Mouse (Mus musculus): Measurements from ENCODE around the gene Kctd11. TPM values are rescaled to one million over a fixed set of nuclear protein-coding genes. Genes with fewer than 3 reads are reported as not detected.
A peak's percentile ranks its signal among the peaks of the same experiment; 100 is the strongest.
"Not testable (repeated sequence)": the region's sequence is repeated elsewhere in the genome, so short reads cannot be mapped to it uniquely, and the experiment has no call there.

The Kctd11 gene
- total and polyA plus RNA-seq, 2 experiments from 2014 or later: 0.57 to 0.93 TPM

DNA sequence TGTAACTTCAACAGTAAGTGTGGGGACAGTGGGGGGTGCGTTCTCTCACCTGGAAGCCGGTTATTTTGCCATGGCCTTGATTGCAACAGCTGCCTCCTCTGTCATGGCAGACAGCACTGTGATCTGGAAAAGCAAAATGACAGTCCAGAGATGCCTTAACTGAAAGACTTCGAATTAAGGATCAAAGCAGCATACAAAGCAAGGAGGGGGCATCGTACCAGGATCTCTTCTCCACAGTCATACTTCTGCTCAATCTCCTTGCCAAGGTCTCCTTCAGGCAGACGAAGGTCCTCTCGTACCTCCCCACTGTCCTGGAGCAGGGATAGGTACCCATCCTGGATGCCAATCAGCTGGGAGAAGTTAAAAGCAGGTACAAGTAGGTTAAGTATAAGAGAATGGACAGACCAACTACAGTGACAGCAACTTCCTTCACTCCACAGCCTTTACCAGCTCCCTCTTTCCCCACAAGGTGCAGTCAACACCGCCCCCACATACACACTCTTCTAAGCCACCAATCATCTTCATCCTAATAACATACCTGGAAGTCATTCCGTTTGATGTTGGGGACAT, 36.3 kb upstream of the Kctd11 start:
- no peaks in the 10 kb centered on the region for H3K9me3 ChIP-seq (ENCODE audit: low read length)
- 90% methylated on average over 8 of the region's 8 CpGs for WGBS
- peaks cover 12% of the 10 kb centered on the region for H3K4me1 ChIP-seq (ENCODE audit: insufficient read depth, low read length)

DNA sequence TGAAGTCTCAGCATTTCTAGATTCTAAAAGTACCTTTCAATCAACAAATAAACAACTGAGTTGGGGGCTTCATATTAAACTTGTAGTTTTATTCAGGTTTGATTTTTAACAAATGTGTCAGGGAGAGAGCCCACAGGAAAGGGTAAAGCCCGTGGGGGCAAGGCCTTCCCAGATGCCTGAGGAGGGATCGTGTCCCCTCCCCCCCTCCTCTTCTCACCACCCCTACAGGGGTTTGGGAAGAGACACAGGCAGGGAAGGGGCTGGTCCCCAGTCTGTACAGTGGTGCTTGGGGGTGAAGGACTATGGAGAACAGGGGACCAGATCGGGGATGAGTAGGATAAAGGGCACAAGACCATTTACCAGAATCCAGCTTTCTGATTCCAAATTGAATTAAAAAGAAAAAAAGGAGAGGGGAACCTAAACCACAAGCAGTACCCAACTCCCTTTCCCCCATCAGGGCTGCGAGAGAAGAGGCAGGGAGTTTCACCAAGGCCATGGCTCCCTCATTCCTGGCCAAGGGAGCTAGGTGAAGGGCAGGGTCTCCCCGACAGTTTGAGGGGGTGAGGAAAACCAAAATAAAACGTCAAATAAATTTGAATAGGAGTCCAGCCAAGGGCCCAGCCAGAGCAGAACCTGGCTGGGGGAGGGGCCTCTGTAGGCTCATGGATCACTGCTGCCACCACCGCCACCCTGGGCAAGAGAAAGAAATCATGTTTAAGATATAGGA, 35.6 kb upstream of the Kctd11 start:
- H3K4me2 ChIP-seq (ENCODE audit: low read depth, low read length, poor library complexity, severe bottlenecking); H3K27ac ChIP-seq (ENCODE audit: low read depth, low read length); H3K27me3 ChIP-seq (ENCODE audit: insufficient read depth, low read length); ATAC-seq (ENCODE audit: low FRiP score); H3K4me3 ChIP-seq (ENCODE audit: low read depth, low read length); H3K9ac ChIP-seq (replicated peaks; ENCODE audit: low read length, poor library complexity, severe bottlenecking); H3K9me3 ChIP-seq (ENCODE audit: low read length); DNase-seq (ENCODE audit: low spot score): not testable (repeated sequence)
- Histone ChIP-seq H3K36me3 (ENCODE audit: insufficient read depth, low read length) (peaks cover 42% of the 10 kb centered on the region), H3K4me1 (ENCODE audit: insufficient read depth, low read length) (peaks cover 12% of the 10 kb centered on the region)
- WGBS: 63% methylated on average over 6 of the region's 7 CpGs

More for the DNA sequence above, 36.3 kb upstream of the Kctd11 start:
- H3K4me3 ChIP-seq (ENCODE audit: low read depth, low read length): no peak overlapping the region
- H3K27me3 ChIP-seq (ENCODE audit: insufficient read depth, low read length): no peaks in the 10 kb centered on the region
- no peak overlapping the region for H3K4me2 ChIP-seq (ENCODE audit: low read depth, low read length, poor library complexity, severe bottlenecking)
- no peak for ATAC-seq (ENCODE audit: low FRiP score)
- no peak for DNase-seq (ENCODE audit: low spot score)
- H3K36me3 ChIP-seq (ENCODE audit: insufficient read depth, low read length): peaks cover 36% of the 10 kb centered on the region
- no peak overlapping the region for H3K27ac ChIP-seq (ENCODE audit: low read depth, low read length)
- H3K9ac ChIP-seq (replicated peaks; ENCODE audit: low read length, poor library complexity, severe bottlenecking): no peak overlapping the region
- no peak for TF ChIP-seq CTCF (IDR thresholded peaks at IDR 0.05)

DNA sequence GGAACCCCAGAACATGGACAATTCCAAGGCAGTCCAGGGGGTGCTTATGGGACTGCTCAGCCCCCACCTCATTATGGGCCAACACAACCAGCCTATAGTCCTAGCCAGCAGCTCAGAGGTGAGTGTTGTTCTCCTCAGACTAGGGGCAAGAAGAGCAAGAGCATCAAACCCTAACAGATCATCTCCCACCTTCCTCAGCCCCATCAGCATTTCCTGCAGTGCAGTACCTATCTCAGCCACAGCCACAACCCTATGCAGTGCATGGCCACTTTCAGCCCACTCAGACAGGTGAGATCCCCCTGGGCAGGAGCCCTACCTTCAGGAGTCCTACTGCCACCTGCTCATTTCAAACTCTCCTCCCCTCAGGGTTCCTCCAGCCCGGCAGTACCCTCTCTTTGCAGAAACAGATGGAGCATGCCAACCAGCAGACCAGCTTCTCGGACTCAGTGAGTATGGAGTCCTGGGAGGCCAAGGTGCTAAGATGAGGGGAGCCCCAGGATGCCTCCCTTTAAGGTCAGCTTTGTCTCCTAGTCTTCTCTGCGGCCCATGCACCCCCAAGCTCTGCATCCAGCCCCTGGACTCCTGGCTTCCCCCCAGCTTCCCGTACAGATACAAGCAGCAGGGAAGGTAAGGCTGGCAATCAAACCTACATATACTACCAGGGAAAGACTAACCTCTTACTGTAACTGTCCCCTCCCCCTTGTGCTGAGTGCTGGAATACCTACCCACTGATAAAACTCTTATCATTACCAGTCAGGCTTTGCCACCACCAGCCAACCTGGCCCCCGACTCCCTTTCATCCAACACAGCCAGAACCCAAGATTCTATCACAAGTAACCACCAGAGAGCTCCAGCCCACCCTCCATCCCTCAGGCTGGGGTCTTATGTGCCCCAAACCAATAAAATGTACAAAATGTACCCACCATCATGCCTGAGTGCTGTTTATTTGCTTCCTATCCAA, 34.7 kb upstream of the Kctd11 start:
- H3K4me2 ChIP-seq (ENCODE audit: low read depth, low read length, poor library complexity, severe bottlenecking): no peak overlapping the region
- peaks cover 51% of the 10 kb centered on the region for H3K36me3 ChIP-seq (ENCODE audit: insufficient read depth, low read length)
- 74% methylated on average over 5 of the region's 5 CpGs for WGBS
- H3K27ac ChIP-seq (ENCODE audit: low read depth, low read length): no peak overlapping the region
- no peak overlapping the region for H3K4me3 ChIP-seq (ENCODE audit: low read depth, low read length)
- H3K9me3 ChIP-seq (ENCODE audit: low read length): no peaks in the 10 kb centered on the region
- peak; percentile 18; the same call in 1 of the 2 replicates for TF ChIP-seq CTCF (IDR thresholded peaks at IDR 0.05)
- H3K9ac ChIP-seq (replicated peaks; ENCODE audit: low read length, poor library complexity, severe bottlenecking): no peak overlapping the region
- peaks cover 12% of the 10 kb centered on the region for H3K4me1 ChIP-seq (ENCODE audit: insufficient read depth, low read length)
- DNase-seq (ENCODE audit: low spot score) (no peak), ATAC-seq (ENCODE audit: low FRiP score) (no peak)
- H3K27me3 ChIP-seq (ENCODE audit: insufficient read depth, low read length): no peaks in the 10 kb centered on the region

DNA sequence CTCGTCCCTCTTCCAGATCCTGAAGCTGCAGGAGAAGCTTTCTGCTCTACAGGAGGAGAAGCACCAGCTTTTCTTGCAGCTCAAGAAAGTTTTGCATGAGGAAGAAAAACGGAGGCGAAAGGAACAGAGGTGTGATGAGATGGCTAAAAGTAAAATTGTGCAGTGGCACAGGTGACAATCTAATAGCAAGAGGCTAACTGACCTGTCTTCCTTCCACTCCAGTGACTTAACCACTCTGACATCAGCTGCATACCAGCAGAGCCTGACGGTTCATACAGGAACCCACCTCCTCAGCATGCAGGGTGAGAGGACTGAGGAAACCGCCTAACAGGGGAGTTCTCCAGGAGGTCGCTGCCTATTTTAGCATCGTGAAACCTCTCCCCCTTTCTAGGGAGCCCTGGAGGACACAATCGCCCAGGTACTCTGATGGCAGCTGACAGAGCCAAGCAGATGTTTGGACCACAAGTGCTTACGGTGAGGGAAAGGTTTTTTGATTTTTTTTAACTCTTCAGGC, 33.8 kb upstream of the Kctd11 start:
- Histone ChIP-seq H3K27ac (ENCODE audit: low read depth, low read length) (no peak overlapping the region), H3K27me3 (ENCODE audit: insufficient read depth, low read length) (no peaks in the 10 kb centered on the region), H3K9me3 (ENCODE audit: low read length) (no peaks in the 10 kb centered on the region), H3K36me3 (ENCODE audit: insufficient read depth, low read length) (peaks cover 61% of the 10 kb centered on the region), H3K4me1 (ENCODE audit: insufficient read depth, low read length) (peaks cover 12% of the 10 kb centered on the region), H3K9ac (replicated peaks; ENCODE audit: low read length, poor library complexity, severe bottlenecking) (peak overlapping the region; percentile 13; the same call in 1 of the 2 replicates), H3K4me3 (ENCODE audit: low read depth, low read length) (peak overlapping the region; percentile 79), H3K4me2 (ENCODE audit: low read depth, low read length, poor library complexity, severe bottlenecking) (peak overlapping the region; percentile 97)
- no peak for TF ChIP-seq CTCF (IDR thresholded peaks at IDR 0.05)
- WGBS: 40% methylated on average over 9 of the region's 9 CpGs
- no peak for DNase-seq (ENCODE audit: low spot score)
- no peak for ATAC-seq (ENCODE audit: low FRiP score)

DNA sequence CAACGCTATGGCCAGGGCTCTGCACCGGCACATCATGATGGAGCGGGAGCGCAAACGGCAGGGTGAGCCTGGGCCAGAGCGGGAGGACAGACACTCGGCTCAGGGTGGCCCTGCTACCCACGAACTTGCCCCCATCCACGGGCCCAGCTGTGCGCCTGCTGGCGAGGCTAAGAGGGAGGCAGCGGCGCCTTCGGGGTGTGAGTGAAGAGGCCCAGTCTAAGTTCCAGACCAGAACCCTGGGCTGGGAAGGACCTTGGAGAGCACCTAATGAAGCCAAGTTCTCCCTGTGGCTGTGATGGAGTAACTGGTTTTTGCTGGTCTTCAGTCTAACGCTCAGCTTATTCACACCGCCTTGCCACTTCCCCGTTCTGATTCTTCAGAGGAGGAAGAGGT, 33.2 kb upstream of the Kctd11 start:
- peak overlapping the region; percentile 79 for H3K4me3 ChIP-seq (ENCODE audit: low read depth, low read length)
- H3K4me2 ChIP-seq (ENCODE audit: low read depth, low read length, poor library complexity, severe bottlenecking): peak overlapping the region; percentile 97
- DNase-seq (ENCODE audit: low spot score) (no peak), ATAC-seq (ENCODE audit: low FRiP score) (0 out of 2 replicates have a peak, but pooled peaks have one; percentile 6)
- H3K27ac ChIP-seq (ENCODE audit: low read depth, low read length): peak overlapping the region; percentile 87
- H3K9ac ChIP-seq (replicated peaks; ENCODE audit: low read length, poor library complexity, severe bottlenecking): peak overlapping the region; percentile 82
- no peaks in the 10 kb centered on the region for H3K9me3 ChIP-seq (ENCODE audit: low read length)
- no peaks in the 10 kb centered on the region for H3K27me3 ChIP-seq (ENCODE audit: insufficient read depth, low read length)
- H3K36me3 ChIP-seq (ENCODE audit: insufficient read depth, low read length): peaks cover 67% of the 10 kb centered on the region
- TF ChIP-seq CTCF (IDR thresholded peaks at IDR 0.05): no peak
- H3K4me1 ChIP-seq (ENCODE audit: insufficient read depth, low read length): peaks cover 9% of the 10 kb centered on the region
- 1% methylated on average over 17 of the region's 17 CpGs for WGBS

Measured in midbrain, postnatal 0 days (tissue).